Mouse (Mus musculus): Measurements from ENCODE around the gene Creb5. TPM values are rescaled to one million over a fixed set of nuclear protein-coding genes. Genes with fewer than 3 reads are reported as not detected.

The Creb5 gene
- polyA plus RNA-seq (2012; rRNA removed): 2.3 and 2.7 TPM in 2 replicates

DNA sequence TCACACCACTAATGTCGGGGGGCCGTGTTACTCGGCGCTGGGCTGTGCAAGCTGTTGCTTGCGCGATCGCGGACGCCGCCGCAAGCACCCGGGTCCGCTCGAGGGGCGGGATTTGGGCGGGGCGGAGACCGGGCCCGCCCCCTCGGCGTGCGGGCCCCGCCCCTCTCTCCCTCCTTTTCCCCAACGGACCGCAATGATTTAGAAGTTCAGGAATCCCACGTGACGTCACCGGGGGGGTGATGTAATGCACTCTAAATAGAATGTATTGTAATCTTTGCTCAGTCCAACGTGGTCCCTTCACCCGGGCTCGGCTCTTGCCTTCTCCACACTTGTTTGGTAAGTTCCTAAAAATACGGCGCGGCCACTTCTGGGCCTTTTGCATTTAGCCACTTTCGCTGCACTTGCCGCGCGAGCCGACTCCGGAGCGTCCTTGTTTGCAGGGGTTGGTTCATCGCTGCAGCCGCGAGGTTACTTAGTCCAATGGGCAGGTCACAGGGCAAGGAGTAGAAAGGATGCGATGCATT lies at the start of gene Creb5:
Creb5 (plus strand) TSS at position 233 of the 524 bp plus-strand sequence.

Other genes starting within 250 kb of the Creb5 start
- 0.84 and 0.90 TPM in 2 replicates for gene Jazf1, start 218.6 kb upstream of the Creb5 start, polyA plus RNA-seq (2012; rRNA removed)